13 mouse cellular contexts compared by ENCODE assay signal in genomic region chr7:120189369-120190149, GRCm38 (mm10). TPM values are rescaled to one million over a fixed set of nuclear protein-coding genes. Genes with fewer than 3 reads are reported as not detected.
A peak's percentile ranks its signal among the peaks of the same experiment; 100 is the strongest.
DNase-seq lines count a peak whose midpoint lies in the region; ATAC-seq lines count a peak whose summit lies in the region.
"Had no signal": no experiment of that assay in that cellular context is flagged by ENCODE, and none has a peak within 500 bp of the region (broad histone marks: within the 10 kb centered on the region; RNA-seq: fewer than 3 reads in every experiment).

No protein-coding gene starts in this region.

- H3K4me3 ChIP-seq in liver, embryonic 15.5 days (replicated peaks), result no peak overlapping the region
- H3K4me3 ChIP-seq in limb, embryonic 10.5 days, result no peak overlapping the region
- H3K4me3 ChIP-seq: limb, embryonic 13.5 days; neural tube, embryonic 13.5 days had no signal

- no peaks in the 10 kb centered on the region for H3K27me3 ChIP-seq in liver, embryonic 15.5 days
- H3K27me3 ChIP-seq in limb, embryonic 10.5 days (ENCODE audit: low read depth, poor library complexity, severe bottlenecking), result no peaks in the 10 kb centered on the region
- H3K27me3 ChIP-seq: limb, embryonic 13.5 days; neural tube, embryonic 13.5 days had no signal

- WGBS in liver, embryonic 15.5 days (ENCODE audit: insufficient replicate concordance), result 55% methylated on average over 8 of the region's 8 CpGs
- 86% methylated on average over 8 of the region's 8 CpGs for WGBS in limb, embryonic 10.5 days

- no peak overlapping the region for H3K9ac ChIP-seq in liver, embryonic 15.5 days
- H3K9ac ChIP-seq: forebrain, postnatal 0 days; limb, embryonic 13.5 days; neural tube, embryonic 13.5 days had no signal

- DNase-seq in cerebellum, adult 9-11 months, result peak; percentile 36
- DNase-seq in cerebellum, adult 8-10 months, result no peak
- peak; percentile 2 for DNase-seq in NIH3T3 (ENCODE audit: low read depth)
- DNase-seq in kidney, adult 9 months, result peak; percentile 93
- no peak for DNase-seq in gastrocnemius, postnatal 4 days (ENCODE audit: low spot score in 2 of 2)
- no peak for DNase-seq in limb, embryonic 10.5 days (ENCODE audit: low spot score)
- DNase-seq: spleen, adult 18-20 months had no signal

- no peak overlapping the region for H3K4me2 ChIP-seq in liver, embryonic 15.5 days
- H3K4me2 ChIP-seq: limb, embryonic 13.5 days; neural tube, embryonic 13.5 days had no signal

- ATAC-seq in liver, embryonic 15.5 days (ENCODE audit: insufficient read depth), result peak; percentile 79
- ATAC-seq in megakaryocyte-erythroid progenitor cell, adult 5-6 weeks (replicated peaks; ENCODE audit: low FRiP score, low TSS enrichment, poor library complexity, severe bottlenecking), result no peak

- H3K36me3 ChIP-seq in liver, embryonic 15.5 days (replicated peaks), result no peaks in the 10 kb centered on the region
- H3K36me3 ChIP-seq in limb, embryonic 10.5 days, result no peaks in the 10 kb centered on the region
- H3K36me3 ChIP-seq: limb, embryonic 13.5 days; neural tube, embryonic 13.5 days had no signal

- no peaks in the 10 kb centered on the region for H3K4me1 ChIP-seq in liver, embryonic 15.5 days (replicated peaks)
- 0 out of 2 replicates have a peak, but pooled peaks cover 3% of the 10 kb centered on the region for H3K4me1 ChIP-seq in limb, embryonic 10.5 days

- H3K9me3 ChIP-seq in liver, embryonic 15.5 days (replicated peaks), result no peaks in the 10 kb centered on the region
- no peaks in the 10 kb centered on the region for H3K9me3 ChIP-seq in limb, embryonic 10.5 days (replicated peaks)
- H3K9me3 ChIP-seq: limb, embryonic 13.5 days; neural tube, embryonic 13.5 days had no signal

- H3K27ac ChIP-seq in liver, embryonic 15.5 days (replicated peaks), result peak overlapping the region; percentile 57; the same call in 1 of the 2 replicates
- no peak overlapping the region for H3K27ac ChIP-seq in limb, embryonic 10.5 days
- H3K27ac ChIP-seq: limb, embryonic 13.5 days; neural tube, embryonic 13.5 days had no signal

RNA-seq across cellular contexts. Expression of gene Crym, which starts 12.4 kb away (rescaled TPM):
- polyA plus RNA-seq in liver, embryonic 15.5 days (2015; fragmentation: Nextera tagmentation; extraction: Ambion mirVana), result 0.51 and 0.68 TPM in 2 replicates
- not detected in 2 replicates for total RNA-seq in megakaryocyte-erythroid progenitor cell, adult 5-6 weeks (2014; fragmentation: Nextera tagmentation)
- not detected in 2 replicates for total RNA-seq in megakaryocyte-erythroid progenitor cell, adult 5-6 weeks (2017)
- 10 to 100 TPM; 20.3 to 22.2 TPM for total RNA-seq in gastrocnemius, postnatal 4 days (2021)
- 10.0 and 11.9 TPM in 2 replicates for polyA plus RNA-seq in limb, embryonic 10.5 days (2016; fragmentation: Nextera tagmentation; extraction: Ambion mirVana)

RNA-seq across cellular contexts. Expression of gene Abca14, which starts 14.2 kb away (rescaled TPM):
- not detected in 2 replicates for polyA plus RNA-seq in liver, embryonic 15.5 days (2015; fragmentation: Nextera tagmentation; extraction: Ambion mirVana)
- total RNA-seq in megakaryocyte-erythroid progenitor cell, adult 5-6 weeks (2014; fragmentation: Nextera tagmentation), result not detected in 2 replicates
- total RNA-seq in megakaryocyte-erythroid progenitor cell, adult 5-6 weeks (2017), result not detected in 2 replicates
- total RNA-seq in gastrocnemius, postnatal 4 days (2021), result not detected
- not detected in 2 replicates for polyA plus RNA-seq in limb, embryonic 10.5 days (2016; fragmentation: Nextera tagmentation; extraction: Ambion mirVana)
- total RNA-seq: adrenal gland, postnatal 14 days had no signal
- polyA plus RNA-seq: forebrain, postnatal 0 days; limb, embryonic 13.5 days; neural tube, embryonic 13.5 days had no signal

RNA-seq across cellular contexts. Expression of gene Anks4b, which starts 15.9 kb away (rescaled TPM):
- 1.7 and 1.9 TPM in 2 replicates for polyA plus RNA-seq in liver, embryonic 15.5 days (2015; fragmentation: Nextera tagmentation; extraction: Ambion mirVana)
- total RNA-seq in megakaryocyte-erythroid progenitor cell, adult 5-6 weeks (2014; fragmentation: Nextera tagmentation), result not detected in 2 replicates
- not detected in 2 replicates for total RNA-seq in megakaryocyte-erythroid progenitor cell, adult 5-6 weeks (2017)
- under 1 TPM; 0.10 TPM for total RNA-seq in gastrocnemius, postnatal 4 days (2021)
- polyA plus RNA-seq in limb, embryonic 10.5 days (2016; fragmentation: Nextera tagmentation; extraction: Ambion mirVana), result not detected in 2 replicates
- total RNA-seq: forebrain, postnatal 0 days had no signal
- polyA plus RNA-seq: limb, embryonic 13.5 days; neural tube, embryonic 13.5 days had no signal

RNA-seq across cellular contexts. Expression of gene Zp2, which starts 44.5 kb away (rescaled TPM):
- polyA plus RNA-seq in liver, embryonic 15.5 days (2015; fragmentation: Nextera tagmentation; extraction: Ambion mirVana), result 0.13 TPM in 1 of 2 replicates, not detected in the other
- total RNA-seq in megakaryocyte-erythroid progenitor cell, adult 5-6 weeks (2014; fragmentation: Nextera tagmentation), result not detected in 2 replicates
- not detected in 2 replicates for total RNA-seq in megakaryocyte-erythroid progenitor cell, adult 5-6 weeks (2017)
- total RNA-seq in gastrocnemius, postnatal 4 days (2021), result 1 to 10 TPM; 1.4 to 2.2 TPM
- not detected in 2 replicates for polyA plus RNA-seq in limb, embryonic 10.5 days (2016; fragmentation: Nextera tagmentation; extraction: Ambion mirVana)
- total RNA-seq: adrenal gland, postnatal 14 days; forebrain, postnatal 0 days had no signal
- polyA plus RNA-seq: neural tube, embryonic 13.5 days had no signal

Comparison
In these comparisons a context has a peak if more than half of its experiments do, and no peak if none do; other contexts are left out.
1. DNase-seq: peak in cerebellum, adult 9-11 months (single experiment), NIH3T3 (single experiment) and kidney, adult 9 months (single experiment); none in cerebellum, adult 8-10 months (single experiment), gastrocnemius, postnatal 4 days (0 of 2) and limb, embryonic 10.5 days (single experiment).
2. RNA of gene Crym, which starts 12.4 kb away (total RNA-seq): 20.3 to 22.2 TPM in gastrocnemius, postnatal 4 days; not detected in megakaryocyte-erythroid progenitor cell, adult 5-6 weeks; every median in the first group is over 10 times any median in the second.